Mouse (Mus musculus) limb, embryonic 11.5 days (tissue): ENCODE results near the gene Rho. TPM values are rescaled to one million over a fixed set of nuclear protein-coding genes. Genes with fewer than 3 reads are reported as not detected.

Experiments
- ATAC-seq: fragments of 200-750 bp; cut with Nextera tagmentation; 2 replicates; pipeline ENCODE4 v1.8.0; 2017; ENCODE audit warnings: low read depth; ENCODE audit not compliant: insufficient number of reproducible peaks, low FRiP score, low TSS enrichment
- DNase-seq: peaks from one replicate; pipeline ENCODE4 v3.0.0-alpha.2; 2015; ENCODE audit warnings: low spot score
- H3K27ac ChIP-seq: fragments of 300-500 bp; sonication (generic); replicated peaks from 2 replicates; pipeline ENCODE4 v1.5.1; 2014; ENCODE audit warnings: low read depth, mild to moderate bottlenecking, low read length
- H3K27me3 ChIP-seq: fragments of 300-500 bp; sonication (generic); 2 replicates; pipeline ENCODE4 v1.6.1; 2014; ENCODE audit warnings: mild to moderate bottlenecking, low read length, mixed read lengths; ENCODE audit not compliant: control insufficient read depth, insufficient read depth
- H3K36me3 ChIP-seq: fragments of 300-500 bp; sonication (generic); 2 replicates; pipeline ENCODE4 v1.6.1; 2014; ENCODE audit warnings: mild to moderate bottlenecking, low read length, moderate library complexity, mixed read lengths; ENCODE audit not compliant: control insufficient read depth, insufficient read depth
- H3K4me1 ChIP-seq: fragments of 300-500 bp; sonication (generic); 2 replicates; pipeline ENCODE4 v1.6.1; 2014; ENCODE audit warnings: low read length, mixed read lengths; ENCODE audit not compliant: control insufficient read depth, insufficient read depth
- H3K4me2 ChIP-seq: fragments of 300-500 bp; sonication (generic); 2 replicates; pipeline ENCODE4 v1.6.1; 2014; ENCODE audit warnings: low read depth, mild to moderate bottlenecking, moderate library complexity; ENCODE audit not compliant: severe bottlenecking
- H3K4me3 ChIP-seq: fragments of 300-500 bp; sonication (generic); 2 replicates; pipeline ENCODE4 v1.5.1; 2014; ENCODE audit warnings: low read depth, low read length
- H3K9ac ChIP-seq: fragments of 300-500 bp; sonication (generic); 2 replicates; pipeline ENCODE4 v1.6.1; 2014; ENCODE audit warnings: mild to moderate bottlenecking, low read length
- H3K9me3 ChIP-seq: fragments of 300-500 bp; sonication (generic); 2 replicates; pipeline ENCODE4 v1.6.1; 2016; ENCODE audit warnings: low read length; ENCODE audit not compliant: control insufficient read depth
- WGBS: fragments of 180-500 bp; shearing (Covaris S2); extraction: QIAGEN DNeasy Blood & Tissue Kit; methylation state at CpG from one replicate; pipeline ENCODE4 v1.1.7; 2014; 5-methylcytosine and 5-hydroxymethylcytosine counted together
- polyA plus RNA-seq: library from polyadenylated mRNA; unstranded; fragments of >200 nt; fragmentation: Nextera tagmentation; extraction: Ambion mirVana; gene quantifications from 2 replicates; pipeline ENCODE4 v1.2.1, GENCODE M21; 2014

The Rho gene
- polyA plus RNA-seq, 1 experiment from 2014 or later, result 0.03 TPM

DNA sequence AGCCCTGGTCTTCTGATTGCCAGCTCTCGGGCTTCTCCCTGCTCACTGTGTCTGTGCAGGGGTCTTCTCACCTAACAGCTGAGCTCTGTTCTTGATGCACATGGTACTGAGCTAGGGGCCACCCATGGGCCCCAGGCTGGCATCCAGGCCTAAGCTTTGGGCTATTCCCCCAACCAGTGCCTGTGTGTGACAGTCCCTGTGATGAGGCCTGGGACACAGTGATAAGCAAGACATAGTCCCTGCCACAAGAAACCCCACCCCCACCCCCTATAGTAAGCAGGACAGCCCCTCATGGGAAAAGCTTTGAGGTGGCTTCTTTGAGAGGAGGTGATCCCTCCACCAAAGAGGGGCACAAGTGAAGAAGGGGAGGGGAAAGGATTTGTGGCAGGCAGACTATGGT, 12.9 kb upstream of the Rho start:
- Histone ChIP-seq H3K4me2 (no peak overlapping the region), H3K4me1 (no peaks in the 10 kb centered on the region; the same call in 1 of the 2 replicates), H3K9ac (no peak overlapping the region), H3K27me3 (no peaks in the 10 kb centered on the region), H3K9me3 (no peaks in the 10 kb centered on the region), H3K36me3 (0 out of 2 replicates have a peak, but pooled peaks cover 2% of the 10 kb centered on the region), H3K4me3 (no peak overlapping the region), H3K27ac (no peak overlapping the region)
- WGBS, result 67% methylated on average over 1 of the region's 1 CpGs
- ATAC-seq (no peak), DNase-seq (no peak)

DNA sequence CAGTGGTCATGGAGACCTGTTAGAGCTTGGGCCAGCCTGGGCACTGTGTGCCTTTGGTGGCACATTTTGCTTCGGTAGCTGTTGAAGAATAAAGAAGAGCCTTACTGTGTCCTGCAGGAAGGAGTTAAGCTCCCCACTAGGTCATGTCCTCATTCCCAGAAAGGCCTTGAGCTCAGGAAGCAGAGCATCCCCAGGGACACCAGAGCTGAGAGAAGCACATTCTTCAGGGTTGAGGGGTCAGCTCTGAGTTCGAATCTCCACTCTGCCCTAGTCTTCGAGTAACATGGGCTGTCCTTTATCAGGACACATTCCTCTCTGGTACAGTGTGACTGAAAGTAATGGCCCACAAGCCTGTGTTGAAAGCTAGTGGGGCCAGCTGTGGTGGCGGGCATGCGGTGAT, 11.7 kb upstream of the Rho start:
- no peak for DNase-seq
- no peak for ATAC-seq
- Histone ChIP-seq H3K4me2 (no peak overlapping the region), H3K4me1 (peaks cover 5% of the 10 kb centered on the region; the same call in 1 of the 2 replicates), H3K27me3 (no peaks in the 10 kb centered on the region), H3K9me3 (no peaks in the 10 kb centered on the region), H3K9ac (no peak overlapping the region), H3K36me3 (0 out of 2 replicates have a peak, but pooled peaks cover 2% of the 10 kb centered on the region), H3K27ac (no peak overlapping the region), H3K4me3 (no peak overlapping the region)
- WGBS, result 94% methylated on average over 5 of the region's 5 CpGs

DNA sequence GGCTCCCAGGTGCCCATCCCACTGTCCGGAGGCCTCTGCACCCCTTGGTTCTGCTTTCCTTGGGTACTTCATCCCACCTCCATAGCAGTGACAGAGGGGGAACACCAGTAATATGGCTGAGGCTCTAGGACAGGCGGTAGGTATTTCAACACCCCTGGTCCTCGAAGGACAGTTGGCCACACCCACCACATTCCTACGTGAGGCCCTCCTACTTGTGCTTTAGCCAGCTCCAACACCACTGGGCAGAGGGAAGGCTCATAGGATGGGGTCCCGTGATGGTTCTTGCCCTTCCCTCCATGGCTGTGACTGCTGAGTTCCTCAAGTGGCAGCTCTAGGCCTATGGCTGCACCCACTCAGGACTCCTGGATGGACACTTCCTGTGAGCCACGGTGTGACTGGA, 6.7 kb upstream of the Rho start:
- 39% methylated on average over 6 of the region's 6 CpGs for WGBS
- Histone ChIP-seq H3K4me2 (no peak overlapping the region), H3K27me3 (no peaks in the 10 kb centered on the region), H3K4me3 (no peak overlapping the region), H3K27ac (no peak overlapping the region), H3K9ac (no peak overlapping the region), H3K36me3 (no peaks in the 10 kb centered on the region), H3K4me1 (peaks cover 25% of the 10 kb centered on the region), H3K9me3 (no peaks in the 10 kb centered on the region)
- ATAC-seq, result no peak
- no peak for DNase-seq

DNA sequence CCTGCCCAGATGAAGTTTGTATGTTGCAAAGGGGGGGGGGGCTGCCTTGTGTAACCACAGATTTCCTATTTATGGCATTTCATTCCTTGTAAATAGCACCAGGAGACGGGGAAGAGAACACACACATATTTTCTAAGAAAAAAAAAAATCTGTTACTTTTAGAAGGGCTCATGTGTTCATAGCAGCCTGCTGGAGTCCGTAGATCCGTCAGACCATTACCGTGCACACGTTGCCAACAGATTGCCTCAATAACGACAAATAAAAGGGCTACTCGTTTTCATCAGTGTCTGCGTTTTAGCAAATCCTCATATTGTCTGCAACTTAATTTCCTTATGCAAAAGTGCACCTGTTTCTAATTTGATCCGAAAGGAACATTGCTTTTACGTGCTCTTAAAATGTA, 5.1 kb upstream of the Rho start:
- Histone ChIP-seq H3K27ac (no peak overlapping the region), H3K4me2 (0 out of 2 replicates have a peak overlapping the region, but pooled peaks have one; percentile 1), H3K9me3 (no peaks in the 10 kb centered on the region), H3K4me3 (no peak overlapping the region), H3K36me3 (no peaks in the 10 kb centered on the region; the same call in 1 of the 2 replicates), H3K9ac (no peak overlapping the region), H3K4me1 (peaks cover 27% of the 10 kb centered on the region), H3K27me3 (no peaks in the 10 kb centered on the region)
- no peak for ATAC-seq
- whole genome bisulfite sequencing, result 23% methylated on average over 10 of the region's 10 CpGs
- DNase-seq, result no peak

DNA sequence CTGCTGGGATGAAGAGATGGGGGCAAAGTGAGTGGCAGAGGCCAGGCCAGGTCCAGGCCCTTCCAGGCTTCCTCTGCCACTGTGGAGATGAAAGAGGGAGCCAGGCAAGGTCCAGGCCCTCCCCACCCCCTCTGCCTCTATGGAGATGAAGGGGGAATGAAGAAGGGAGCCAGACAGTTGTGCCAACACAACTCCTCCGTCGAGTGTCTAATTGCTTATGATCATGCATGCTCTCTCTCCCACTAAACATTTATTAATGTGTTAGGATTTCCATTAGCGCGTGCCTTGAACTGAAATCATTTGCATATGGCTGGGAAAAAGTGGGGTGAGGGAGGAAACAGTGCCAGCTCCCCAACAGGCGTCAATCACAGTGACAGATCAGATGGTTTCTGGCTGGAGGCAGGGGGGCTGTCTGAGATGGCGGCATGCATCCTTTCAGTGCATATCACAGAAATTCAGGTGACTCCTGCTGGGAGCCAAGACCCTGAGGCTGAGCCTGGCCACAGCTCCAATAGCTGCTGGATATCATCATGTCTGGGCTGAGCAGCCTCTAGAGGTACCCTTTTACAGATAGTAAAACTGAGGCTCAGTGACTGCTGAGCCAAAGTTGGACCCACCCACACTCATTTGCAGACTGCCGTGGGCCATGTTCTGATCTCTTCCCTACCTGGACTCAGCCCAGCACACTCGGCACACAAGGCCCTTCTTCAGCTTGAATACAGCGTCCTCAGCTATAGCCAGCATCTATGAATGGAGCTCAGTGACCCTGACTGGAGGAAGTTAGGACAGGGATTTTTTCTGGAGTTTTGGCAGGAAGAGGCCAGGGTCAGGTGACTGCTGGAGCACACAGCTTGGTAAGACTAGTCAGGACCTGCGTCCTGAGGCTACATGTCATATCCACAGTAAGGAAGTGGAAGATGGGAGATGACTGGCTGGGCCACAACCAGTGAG, 4.0 kb upstream of the Rho start:
- no peak for DNase-seq
- Histone ChIP-seq H3K9me3 (no peaks in the 10 kb centered on the region), H3K27me3 (no peaks in the 10 kb centered on the region), H3K27ac (no peak overlapping the region), H3K4me3 (no peak overlapping the region), H3K36me3 (no peaks in the 10 kb centered on the region; the same call in 1 of the 2 replicates), H3K9ac (no peak overlapping the region), H3K4me1 (peaks cover 27% of the 10 kb centered on the region), H3K4me2 (no peak overlapping the region)
- WGBS, result 81% methylated on average over 10 of the region's 10 CpGs
- ATAC-seq, result no peak

DNA sequence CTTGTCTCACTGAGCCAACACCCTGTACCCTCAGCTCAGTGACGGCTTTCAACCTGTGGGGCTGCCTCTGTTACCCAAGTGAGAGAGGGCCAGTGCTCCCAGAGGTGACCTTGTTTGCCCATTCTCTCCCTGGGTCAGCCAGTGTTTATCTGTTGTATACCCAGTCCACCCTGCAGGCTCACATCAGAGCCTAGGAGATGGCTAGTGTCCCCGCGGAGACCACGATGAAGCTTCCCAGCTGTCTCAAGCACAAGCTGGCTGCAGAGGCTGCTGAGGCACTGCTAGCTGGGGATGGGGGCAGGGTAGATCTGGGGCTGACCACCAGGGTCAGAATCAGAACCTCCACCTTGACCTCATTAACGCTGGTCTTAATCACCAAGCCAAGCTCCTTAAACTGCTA, 1.5 kb upstream of the Rho start:
- 45% methylated on average over 5 of the region's 5 CpGs for WGBS
- Histone ChIP-seq H3K4me2 (no peak overlapping the region), H3K4me3 (no peak overlapping the region), H3K9me3 (no peaks in the 10 kb centered on the region), H3K36me3 (no peaks in the 10 kb centered on the region; the same call in 1 of the 2 replicates), H3K27me3 (no peaks in the 10 kb centered on the region), H3K27ac (no peak overlapping the region), H3K4me1 (peaks cover 20% of the 10 kb centered on the region), H3K9ac (no peak overlapping the region)
- DNase-seq (no peak), ATAC-seq (no peak)

DNA sequence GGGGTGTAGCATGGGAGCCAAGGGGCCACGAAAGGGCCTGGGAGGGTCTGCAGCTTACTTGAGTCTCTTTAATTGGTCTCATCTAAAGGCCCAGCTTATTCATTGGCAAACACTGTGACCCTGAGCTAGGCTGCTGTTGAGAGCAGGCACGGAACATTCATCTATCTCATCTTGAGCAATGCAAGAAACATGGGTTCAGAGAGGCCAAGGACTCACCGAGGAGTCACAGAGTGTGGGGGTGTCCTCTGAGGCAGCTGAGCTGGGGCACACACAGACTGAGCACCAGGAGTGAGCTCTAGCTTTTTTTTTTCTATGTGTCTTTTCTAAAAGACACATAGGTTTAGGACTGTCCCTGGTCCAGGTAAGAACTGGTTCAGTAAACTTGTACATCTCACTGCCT, 843 bp downstream of the Rho start:
- H3K4me2 ChIP-seq, result no peak overlapping the region
- H3K4me1 ChIP-seq, result 0 out of 2 replicates have a peak, but pooled peaks cover 2% of the 10 kb centered on the region
- no peak overlapping the region for H3K9ac ChIP-seq
- ATAC-seq (no peak), DNase-seq (no peak)
- H3K27ac ChIP-seq, result no peak overlapping the region
- no peak overlapping the region for H3K4me3 ChIP-seq
- H3K9me3 ChIP-seq, result no peaks in the 10 kb centered on the region
- 91% methylated on average over 3 of the region's 3 CpGs for WGBS
- no peaks in the 10 kb centered on the region; the same call in 1 of the 2 replicates for H3K36me3 ChIP-seq
- H3K27me3 ChIP-seq, result no peaks in the 10 kb centered on the region

DNA sequence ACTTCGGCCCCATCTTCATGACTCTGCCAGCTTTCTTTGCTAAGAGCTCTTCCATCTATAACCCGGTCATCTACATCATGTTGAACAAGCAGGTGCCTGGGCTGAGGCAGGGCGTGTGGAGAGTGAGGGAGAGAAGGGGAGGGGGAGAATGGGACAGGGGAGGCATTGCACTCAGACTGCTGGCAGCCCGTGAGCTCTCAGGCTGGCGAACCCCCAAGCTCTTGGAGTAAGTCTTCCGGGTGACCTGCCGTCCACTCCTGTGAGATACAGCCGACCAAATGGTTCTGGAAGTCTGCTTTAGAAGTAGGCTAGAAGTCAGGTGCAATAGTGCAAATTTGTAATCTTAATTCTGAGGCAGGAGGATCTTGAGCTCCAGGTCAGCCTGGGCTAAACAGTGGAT, 4.0 kb downstream of the Rho start:
- H3K27ac ChIP-seq, result no peak overlapping the region
- no peaks in the 10 kb centered on the region; the same call in 1 of the 2 replicates for H3K36me3 ChIP-seq
- no peak overlapping the region for H3K4me2 ChIP-seq
- no peaks in the 10 kb centered on the region for H3K4me1 ChIP-seq
- ATAC-seq, result no peak
- no peak overlapping the region for H3K9ac ChIP-seq
- H3K27me3 ChIP-seq, result no peaks in the 10 kb centered on the region
- whole genome bisulfite sequencing, result 88% methylated on average over 8 of the region's 8 CpGs
- DNase-seq, result no peak
- no peak overlapping the region for H3K4me3 ChIP-seq
- H3K9me3 ChIP-seq, result no peaks in the 10 kb centered on the region
